Mouse (Mus musculus): ENCODE measurements around the gene Etnk1.
"Not testable (repeated sequence)": the region's sequence is repeated elsewhere in the genome, so short reads cannot be mapped to it uniquely, and the experiment has no call there.

The Etnk1 gene

GRCm38 (mm10) chr6:143149766-143150291, 17.2 kb upstream of the Etnk1 start:
- DNase-seq (ENCODE audit: extremely low read depth, low read depth, low spot score) = no peak

GRCm38 (mm10) chr6:143151081-143151995, 15.7 kb upstream of the Etnk1 start:
- not testable (repeated sequence) for DNase-seq (ENCODE audit: extremely low read depth, low read depth, low spot score)

- no peak for DNase-seq (ENCODE audit: extremely low read depth, low read depth, low spot score)
Measured at GRCm38 (mm10) chr6:143152321-143152827, 14.6 kb upstream of the Etnk1 start.

GRCm38 (mm10) chr6:143153160-143153559, 13.9 kb upstream of the Etnk1 start:
- DNase-seq (ENCODE audit: extremely low read depth, low read depth, low spot score) = no peak

GRCm38 (mm10) chr6:143153751-143154494, 13.1 kb upstream of the Etnk1 start:
- DNase-seq (ENCODE audit: extremely low read depth, low read depth, low spot score) = peak; percentile 93

- DNase-seq (ENCODE audit: extremely low read depth, low read depth, low spot score) = no peak
Measured at GRCm38 (mm10) chr6:143154885-143155284, 12.1 kb upstream of the Etnk1 start.

GRCm38 (mm10) chr6:143155996-143156395, 11.0 kb upstream of the Etnk1 start:
- DNase-seq (ENCODE audit: extremely low read depth, low read depth, low spot score) = no peak

GRCm38 (mm10) chr6:143156684-143157083, 10.3 kb upstream of the Etnk1 start:
- no peak for DNase-seq (ENCODE audit: extremely low read depth, low read depth, low spot score)

- DNase-seq (ENCODE audit: extremely low read depth, low read depth, low spot score) = no peak
Measured at GRCm38 (mm10) chr6:143157401-143157800, 9.6 kb upstream of the Etnk1 start.

GRCm38 (mm10) chr6:143160572-143161231, 6.3 kb upstream of the Etnk1 start:
- no peak for DNase-seq (ENCODE audit: extremely low read depth, low read depth, low spot score)

GRCm38 (mm10) chr6:143162161-143162877, 4.7 kb upstream of the Etnk1 start:
- no peak for DNase-seq (ENCODE audit: extremely low read depth, low read depth, low spot score)

GRCm38 (mm10) chr6:143163956-143164905, 2.8 kb upstream of the Etnk1 start:
- no peak for DNase-seq (ENCODE audit: extremely low read depth, low read depth, low spot score)

GRCm38 (mm10) chr6:143164906-143165255, 2.1 kb upstream of the Etnk1 start:
- no peak for DNase-seq (ENCODE audit: extremely low read depth, low read depth, low spot score)

GRCm38 (mm10) chr6:143165404-143166257, 1.4 kb upstream of the Etnk1 start:
- DNase-seq (ENCODE audit: extremely low read depth, low read depth, low spot score) = no peak

GRCm38 (mm10) chr6:143167409-143167919, 443 bp downstream of the Etnk1 start:
- DNase-seq (ENCODE audit: extremely low read depth, low read depth, low spot score) = no peak

GRCm38 (mm10) chr6:143167981-143168674, 1.1 kb downstream of the Etnk1 start:
- no peak for DNase-seq (ENCODE audit: extremely low read depth, low read depth, low spot score)

- no peak for DNase-seq (ENCODE audit: extremely low read depth, low read depth, low spot score)
Measured at GRCm38 (mm10) chr6:143169385-143169784, 2.4 kb downstream of the Etnk1 start.
